Mouse (Mus musculus) heart, adult 2 months (tissue): ENCODE results near the gene Kat2b. TPM values are rescaled to one million over a fixed set of nuclear protein-coding genes. Genes with fewer than 3 reads are reported as not detected.
A peak's percentile ranks its signal among the peaks of the same experiment; 100 is the strongest.

ENCODE experiments used
- DNase-seq, 2 experiments: peaks; one replicate each; pipeline ENCODE4 v3.0.0; 2021
- H3K27ac ChIP-seq: fragments of 200-600 bp; 2 replicates; pipeline ENCODE4 v1.8.1; 2022
- H3K27me3 ChIP-seq: fragments of 200-500 bp; 2 replicates; pipeline ENCODE4 v1.6.1; 2012; ENCODE audit warnings: mild to moderate bottlenecking, low read length, inconsistent platforms, mixed read lengths; ENCODE audit not compliant: control insufficient read depth, insufficient read depth
- H3K36me3 ChIP-seq: fragments of 200-500 bp; 2 replicates; pipeline ENCODE4 v1.6.1; 2012; ENCODE audit warnings: low read length, inconsistent platforms; ENCODE audit not compliant: control insufficient read depth, insufficient read depth
- H3K4me1 ChIP-seq: fragments of 200-500 bp; 2 replicates; pipeline ENCODE4 v1.6.1; 2011; ENCODE audit warnings: low read length; ENCODE audit not compliant: control insufficient read depth, insufficient read depth
- H3K4me3 ChIP-seq: fragments of 200-600 bp; 2 replicates; pipeline ENCODE4 v1.8.1; 2022
- H3K79me2 ChIP-seq: fragments of 200-500 bp; replicated peaks from 2 replicates; pipeline ENCODE4 v1.6.1; 2012; ENCODE audit warnings: mild to moderate bottlenecking, inconsistent platforms, low read length, moderate library complexity, mixed read lengths; ENCODE audit not compliant: control insufficient read depth, insufficient read depth
- H3K9ac ChIP-seq: fragments of 200-500 bp; 2 replicates; pipeline ENCODE4 v1.6.1; 2012; ENCODE audit warnings: low read depth, mild to moderate bottlenecking, control low read depth, inconsistent platforms, low read length, mixed read lengths
- CTCF ChIP-seq: fragments of 200-600 bp; IDR thresholded peaks from 2 replicates; pipeline ENCODE4 v1.8.1; 2022; ENCODE audit warnings: antibody characterized with exemption, mild to moderate bottlenecking, moderate library complexity
- EP300 ChIP-seq: fragments of 200-500 bp; IDR thresholded peaks from 2 replicates; pipeline ENCODE4 v1.6.1; 2011; ENCODE audit warnings: low read depth, low read length, control low read depth; ENCODE audit not compliant: insufficient read depth
- POLR2A ChIP-seq: fragments of 200-500 bp; IDR thresholded peaks from 2 replicates; pipeline ENCODE4 v1.6.1; 2011; ENCODE audit warnings: mild to moderate bottlenecking, low read depth, low read length, control low read depth; ENCODE audit not compliant: insufficient read depth
- WGBS: fragments of 180-500 bp; shearing (Covaris S2); methylation state at CpG from one replicate; pipeline ENCODE4 v1.1.7; 2018; 5-methylcytosine and 5-hydroxymethylcytosine counted together
- intact Hi-C: fragments of 180-260 bp; cut with DNase I; formaldehyde crosslinking; loops from one replicate; pipeline ENCODE4 v1.15.1; 2025
- polyA plus RNA-seq: library from polyadenylated mRNA; depleted of rRNA; stranded (reverse); fragments of >200 nt; gene quantifications from 2 replicates; pipeline ENCODE4 v1.2.3, GENCODE M21; 2012
- total RNA-seq, 2 experiments: library from RNA; stranded (reverse); gene quantifications; 2 replicates each; pipeline ENCODE4 v1.2.3; 2021

Gene Kat2b
- total and polyA plus RNA-seq, 3 experiments = 20.0 to 82.9 (median 78.7) TPM

DNA sequence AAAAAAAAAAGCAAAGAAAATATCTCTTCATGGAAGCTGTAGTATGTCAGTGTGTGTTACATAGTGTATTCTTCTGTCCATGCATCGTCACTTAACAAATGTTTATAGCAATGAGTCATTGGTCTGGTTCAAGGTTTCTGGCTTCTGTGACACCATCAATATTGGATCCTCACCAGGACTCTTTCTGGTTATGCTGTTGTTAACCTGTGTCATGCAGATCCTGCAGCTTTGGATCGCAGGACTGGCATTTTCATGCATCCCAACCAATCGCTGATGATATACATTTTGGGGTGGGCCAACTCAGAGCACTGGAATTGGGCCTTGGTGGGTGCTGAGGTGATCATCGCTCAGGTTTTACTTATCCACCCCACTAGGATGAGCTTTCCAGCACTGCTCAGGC is 24.1 kb upstream of the Kat2b start:
- Histone ChIP-seq H3K27me3 (no peaks in the 10 kb centered on the region), H3K9ac (no peak overlapping the region), H3K4me1 (no peaks in the 10 kb centered on the region), H3K79me2 (no peaks in the 10 kb centered on the region), H3K36me3 (no peaks in the 10 kb centered on the region), H3K27ac (no peak overlapping the region), H3K4me3 (no peak overlapping the region)
- DNase-seq = no peak
- intact Hi-C loops = no loop called here
- TF ChIP-seq CTCF = no peak
- no peak for TF ChIP-seq EP300
- TF ChIP-seq POLR2A = no peak
- WGBS = 93% methylated on average over 4 of the region's 4 CpGs

DNA sequence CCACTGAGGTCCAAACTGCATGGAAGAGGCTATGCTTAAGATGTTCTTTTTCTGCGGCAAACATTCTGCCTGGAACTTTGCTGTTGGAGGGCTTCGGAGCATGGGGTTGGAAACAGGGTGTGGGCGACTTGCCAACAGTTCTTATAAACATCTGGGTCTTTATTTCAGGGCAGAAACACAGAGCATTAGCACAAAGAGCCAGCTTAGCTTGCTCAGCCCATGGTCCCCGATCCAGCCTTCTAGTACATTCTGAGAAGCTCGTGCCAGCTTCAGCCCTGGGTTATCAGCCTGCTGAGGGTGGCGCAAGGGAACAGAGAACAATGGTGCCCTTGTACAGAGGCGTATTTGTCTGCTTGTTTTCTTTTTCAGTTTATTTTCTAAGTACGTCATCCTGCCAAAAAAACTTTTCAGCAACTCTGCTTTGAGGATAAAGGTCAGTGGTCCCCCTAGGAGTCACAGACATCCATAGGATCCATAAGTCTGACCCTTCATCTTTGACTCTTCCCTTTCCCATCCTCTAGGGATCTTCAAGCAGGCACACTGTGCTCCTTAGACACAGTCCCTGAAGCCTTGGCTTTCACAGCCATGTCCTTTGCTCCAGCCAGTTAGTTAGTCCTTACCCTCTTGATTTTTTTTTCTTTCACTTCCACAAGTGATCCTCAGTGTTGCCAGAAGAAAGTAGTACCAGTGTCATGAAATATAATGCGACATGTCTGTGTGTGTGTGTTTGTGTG is 22.9 kb upstream of the Kat2b start:
- H3K4me3 ChIP-seq = no peak overlapping the region
- DNase-seq = peak; percentile 32 to 47
- no peak overlapping the region for H3K9ac ChIP-seq
- H3K27ac ChIP-seq = peak overlapping the region; percentile 43
- H3K4me1 ChIP-seq = no peaks in the 10 kb centered on the region
- no peaks in the 10 kb centered on the region for H3K27me3 ChIP-seq
- H3K36me3 ChIP-seq = no peaks in the 10 kb centered on the region
- TF ChIP-seq EP300 = no peak
- no peak for TF ChIP-seq CTCF
- TF ChIP-seq POLR2A = no peak
- 51% methylated on average over 9 of the region's 9 CpGs for WGBS
- H3K79me2 ChIP-seq = no peaks in the 10 kb centered on the region
- intact Hi-C loops = no loop called here

DNA sequence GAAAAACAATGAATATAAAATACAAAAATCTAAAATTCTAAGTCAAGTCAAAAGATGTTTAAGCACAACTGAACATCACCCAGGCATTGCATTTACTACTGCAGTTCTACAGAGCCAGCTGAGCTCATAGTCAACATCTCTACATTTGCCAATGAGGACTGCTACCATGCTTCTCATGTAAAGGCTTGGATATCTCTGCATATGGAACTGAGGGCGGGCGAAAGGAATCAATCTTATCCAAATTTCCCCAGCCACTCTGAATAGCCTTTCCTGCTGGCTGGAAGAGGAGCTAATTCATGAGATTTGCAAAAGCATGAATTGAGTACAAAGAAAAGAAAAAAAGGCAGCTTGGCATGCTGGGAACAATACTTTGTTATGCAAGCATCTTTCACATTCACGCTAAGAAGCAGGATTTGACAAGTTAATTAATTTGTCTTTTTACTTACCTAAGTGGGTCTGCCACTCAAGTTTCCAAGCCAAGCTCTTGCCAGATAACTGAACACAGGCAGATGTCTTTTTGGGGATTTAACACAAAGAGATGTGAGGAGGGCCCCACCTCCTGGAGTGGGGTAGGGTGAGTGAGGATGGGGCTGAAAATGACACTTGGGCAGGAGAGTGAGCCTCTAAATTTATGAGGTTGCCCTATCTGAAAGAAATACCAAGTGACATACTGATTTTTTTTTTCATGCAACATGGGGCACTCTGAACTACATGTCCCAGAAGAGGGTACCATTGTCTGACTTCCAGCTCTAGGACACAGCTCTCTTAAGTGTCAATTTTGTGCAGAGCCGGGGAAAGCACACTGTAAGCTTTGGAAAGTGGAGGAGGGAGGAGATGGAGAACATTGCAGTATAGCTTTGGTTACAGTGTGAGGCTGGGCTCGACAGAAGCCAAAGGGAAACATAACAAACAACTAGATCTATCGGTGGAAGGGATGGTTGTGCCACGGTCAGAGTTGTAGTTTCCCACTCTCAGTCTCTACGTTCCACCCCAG is 15.1 kb upstream of the Kat2b start:
- intact Hi-C loops = no loop called here
- Histone ChIP-seq H3K4me3 (no peak overlapping the region), H3K4me1 (no peaks in the 10 kb centered on the region), H3K27me3 (no peaks in the 10 kb centered on the region), H3K9ac (no peak overlapping the region), H3K36me3 (no peaks in the 10 kb centered on the region), H3K79me2 (no peaks in the 10 kb centered on the region), H3K27ac (no peak overlapping the region)
- TF ChIP-seq EP300 (no peak), CTCF (no peak)
- DNase-seq = no peak
- WGBS = 78% methylated on average over 8 of the region's 8 CpGs

DNA sequence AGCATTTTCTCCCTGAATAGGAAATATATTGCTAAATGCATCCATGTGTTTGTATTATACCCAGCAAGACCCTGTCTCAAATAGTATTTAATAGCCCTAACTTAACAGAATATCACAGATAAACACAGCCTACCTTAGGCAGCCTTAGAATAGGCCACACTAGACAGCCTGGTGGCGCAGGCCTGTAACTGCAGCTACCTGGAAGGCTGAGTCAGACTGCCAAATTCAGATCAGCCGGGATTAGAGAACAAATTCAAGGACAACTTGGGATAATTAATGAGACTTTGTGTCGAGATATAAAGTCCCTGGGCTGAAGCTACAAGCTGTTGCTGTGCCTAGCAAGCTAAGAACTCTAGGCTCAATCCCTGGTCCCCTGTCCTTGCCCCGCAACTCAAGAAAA is 12.6 kb upstream of the Kat2b start:
- Histone ChIP-seq H3K27me3 (no peaks in the 10 kb centered on the region), H3K9ac (no peak overlapping the region), H3K4me3 (no peak overlapping the region), H3K79me2 (no peaks in the 10 kb centered on the region), H3K4me1 (no peaks in the 10 kb centered on the region), H3K27ac (no peak overlapping the region), H3K36me3 (no peaks in the 10 kb centered on the region)
- WGBS = 69% methylated on average over 4 of the region's 4 CpGs
- DNase-seq = no peak
- peak; percentile 60 for TF ChIP-seq CTCF
- TF ChIP-seq POLR2A = no peak
- intact Hi-C loops = no loop called here

DNA sequence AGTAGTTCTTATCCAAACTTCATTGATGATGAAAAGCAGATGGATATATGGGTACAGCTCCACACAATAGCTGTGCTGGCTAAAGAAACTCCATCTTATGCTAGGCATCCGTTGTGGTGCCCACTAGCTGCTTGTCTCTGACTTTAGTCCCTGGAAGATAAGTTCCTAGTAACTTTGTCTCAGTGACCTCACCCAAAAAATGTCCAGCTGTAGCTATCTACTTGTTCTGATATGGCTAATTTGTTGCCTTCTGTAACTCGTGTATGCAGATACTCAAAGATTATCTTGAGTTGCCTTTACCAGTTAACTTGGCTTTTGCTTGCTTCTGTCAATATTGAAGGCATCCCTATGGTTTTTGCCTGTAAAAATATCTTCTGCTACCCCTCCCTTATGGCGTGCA is 11.8 kb upstream of the Kat2b start:
- intact Hi-C loops = no loop called here
- Histone ChIP-seq H3K27me3 (no peaks in the 10 kb centered on the region), H3K4me3 (no peak overlapping the region), H3K4me1 (no peaks in the 10 kb centered on the region), H3K27ac (no peak overlapping the region), H3K9ac (no peak overlapping the region), H3K36me3 (no peaks in the 10 kb centered on the region), H3K79me2 (no peaks in the 10 kb centered on the region)
- 54% methylated on average over 3 of the region's 3 CpGs for WGBS
- no peak for TF ChIP-seq CTCF
- no peak for TF ChIP-seq EP300
- no peak for TF ChIP-seq POLR2A
- DNase-seq = no peak

DNA sequence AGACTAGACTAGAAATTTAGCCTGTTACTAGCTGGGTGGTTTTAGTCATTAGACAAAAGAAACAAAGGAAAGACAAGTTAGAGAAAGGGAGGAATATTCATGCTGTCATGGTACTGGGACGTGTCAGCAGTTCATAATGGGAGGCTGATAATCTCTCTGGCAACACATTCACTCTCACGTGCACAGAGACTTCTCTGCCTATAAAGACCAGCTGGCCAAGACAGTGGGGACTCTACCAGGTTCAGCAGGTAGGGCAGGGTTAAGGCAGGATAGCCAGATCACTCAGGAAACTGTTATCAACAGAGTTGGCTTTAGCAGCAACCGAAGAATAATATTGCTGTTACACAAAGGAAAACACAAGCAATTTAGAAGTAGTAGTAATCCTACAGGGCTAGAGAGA is 9.2 kb upstream of the Kat2b start:
- H3K4me3 ChIP-seq = no peak overlapping the region
- 30% methylated on average over 3 of the region's 3 CpGs for WGBS
- no peaks in the 10 kb centered on the region for H3K79me2 ChIP-seq
- H3K4me1 ChIP-seq = no peaks in the 10 kb centered on the region
- no peak for TF ChIP-seq POLR2A
- TF ChIP-seq EP300 = no peak
- TF ChIP-seq CTCF = no peak
- no peak overlapping the region for H3K27ac ChIP-seq
- no peak overlapping the region for H3K9ac ChIP-seq
- H3K36me3 ChIP-seq = no peaks in the 10 kb centered on the region
- intact Hi-C loops = no loop called here
- no peaks in the 10 kb centered on the region for H3K27me3 ChIP-seq
- DNase-seq = no peak
